Mouse (Mus musculus) gastrocnemius, postnatal 14 days (tissue): ENCODE measurements at regions not wholly inside any gene's neighbourhood (a gene's known extent, or its start where the extent isn't known, plus 50 kb on each side); places are given as distances from the start of the nearest gene placed in this dataset.

Source experiments
- DNase-seq: peaks from one replicate; pipeline ENCODE4 v3.0.0; 2021; ENCODE audit warnings: mixed read lengths
- intact Hi-C: fragments of 180-260 bp; cut with DNase I; formaldehyde crosslinking; loops from one replicate; pipeline ENCODE4 v1.15.1; 2025; ENCODE audit warnings: low total_unique reads

GRCm38 (mm10) chr12:43852246-43852645 is 357.9 kb downstream of the Dnajb9 start:
- intact Hi-C loops: no loop called here
- no peak for DNase-seq

- DNase-seq: no peak
- intact Hi-C loops: no loop called here
These were observed 358.7 kb downstream of the Dnajb9 start for GRCm38 (mm10) chr12:43851264-43852009.

- intact Hi-C loops: no loop called here
These were observed 366.1 kb downstream of the Dnajb9 start for GRCm38 (mm10) chr12:43843907-43844537.

GRCm38 (mm10) chr12:43831976-43832375 is 378.1 kb downstream of the Dnajb9 start:
- no peak for DNase-seq
- intact Hi-C loops: no loop called here

More at GRCm38 (mm10) chr12:43843907-43844537, 366.1 kb downstream of the Dnajb9 start:
- DNase-seq: no peak

GRCm38 (mm10) chr12:43828641-43829040 is 381.5 kb downstream of the Dnajb9 start:
- DNase-seq: no peak
- intact Hi-C loops: no loop called here

GRCm38 (mm10) chr12:43827901-43828300 is 382.2 kb downstream of the Dnajb9 start:
- intact Hi-C loops: no loop called here
- no peak for DNase-seq

- no peak for DNase-seq
- intact Hi-C loops: no loop called here
These were observed 382.8 kb downstream of the Dnajb9 start for GRCm38 (mm10) chr12:43827296-43827695.

- intact Hi-C loops: no loop called here
These were observed 396.6 kb downstream of the Dnajb9 start for GRCm38 (mm10) chr12:43813559-43813958.

GRCm38 (mm10) chr12:43772766-43773165 is 437.4 kb downstream of the Dnajb9 start:
- intact Hi-C loops: no loop called here
- no peak for DNase-seq

More at GRCm38 (mm10) chr12:43813559-43813958, 396.6 kb downstream of the Dnajb9 start:
- no peak for DNase-seq

- intact Hi-C loops: no loop called here
These were observed 448.0 kb downstream of the Dnajb9 start for GRCm38 (mm10) chr12:43762151-43762550.

More at GRCm38 (mm10) chr12:43762151-43762550, 448.0 kb downstream of the Dnajb9 start:
- no peak for DNase-seq
